23 mouse cellular contexts compared by ENCODE assay signal in genomic region chr5:32260751-32261150, GRCm38 (mm10). TPM values are rescaled to one million over a fixed set of nuclear protein-coding genes. Genes with fewer than 3 reads are reported as not detected.
"Had no signal": no experiment of that assay in that cellular context is flagged by ENCODE, and none has a peak within 500 bp of the region (broad histone marks: within the 10 kb centered on the region; RNA-seq: fewer than 3 reads in every experiment).

No protein-coding gene starts in this region.

- H3K27me3 ChIP-seq: limb, embryonic 12.5 days; limb, embryonic 15.5 days; midbrain, embryonic 13.5 days; neural tube, embryonic 13.5 days had no signal

- H3K4me3 ChIP-seq: limb, embryonic 12.5 days; limb, embryonic 15.5 days; megakaryocyte, embryonic 14.5 days; midbrain, embryonic 10.5 days; midbrain, embryonic 13.5 days; myocyte; neural tube, embryonic 13.5 days had no signal

- H3K9ac ChIP-seq: limb, embryonic 12.5 days; limb, embryonic 15.5 days; liver, embryonic 14.5 days; liver, postnatal 0 days; midbrain, embryonic 13.5 days; neural tube, embryonic 13.5 days had no signal

- H3K9me3 ChIP-seq: limb, embryonic 12.5 days; limb, embryonic 15.5 days; megakaryocyte, embryonic 14.5 days; midbrain, embryonic 10.5 days; midbrain, embryonic 13.5 days; neural tube, embryonic 13.5 days had no signal

- ATAC-seq: hindbrain, postnatal 0 days; inflammation-experienced regulatory T-cells, adult 6 months; intestine, embryonic 16.5 days; liver, postnatal 0 days; midbrain, embryonic 13.5 days; midbrain, embryonic 16.5 days had no signal

- DNase-seq: kidney, adult 18-20 months; kidney, postnatal 36 days; liver, postnatal 0 days; right cerebral cortex, adult 18-20 months; right cerebral cortex, postnatal 14 days; right cerebral cortex, postnatal 4 days; thymus, adult 2 months; thymus, postnatal 14 days; thymus, postnatal 4 days had no signal

- H3K36me3 ChIP-seq: limb, embryonic 12.5 days; limb, embryonic 15.5 days; midbrain, embryonic 10.5 days; midbrain, embryonic 13.5 days; neural tube, embryonic 13.5 days had no signal

- H3K27ac ChIP-seq: hindbrain, postnatal 0 days; limb, embryonic 12.5 days; limb, embryonic 15.5 days; liver, embryonic 14.5 days; midbrain, embryonic 10.5 days; midbrain, embryonic 13.5 days; neural tube, embryonic 13.5 days; stomach, postnatal 0 days had no signal

- H3K4me1 ChIP-seq: limb, embryonic 12.5 days; limb, embryonic 15.5 days; megakaryocyte, embryonic 14.5 days; midbrain, embryonic 13.5 days; neural tube, embryonic 13.5 days had no signal

- H3K4me2 ChIP-seq: limb, embryonic 12.5 days; limb, embryonic 15.5 days; liver, embryonic 11.5 days; midbrain, embryonic 13.5 days; neural tube, embryonic 13.5 days had no signal

RNA-seq across cellular contexts. Expression of gene Plb1, which starts 28.2 kb away (rescaled TPM):
- polyA plus RNA-seq: inflammation-experienced regulatory T-cells, adult 6 months; liver, embryonic 11.5 days; midbrain, embryonic 13.5 days; neural tube, embryonic 13.5 days had no signal
